Mouse (Mus musculus): Measurements from ENCODE around the gene Snrnp35. TPM values are rescaled to one million over a fixed set of nuclear protein-coding genes. Genes with fewer than 3 reads are reported as not detected.

Snrnp35 gene
- polyA plus RNA-seq, 1 experiment from 2014 or later: 26.2 TPM

DNA sequence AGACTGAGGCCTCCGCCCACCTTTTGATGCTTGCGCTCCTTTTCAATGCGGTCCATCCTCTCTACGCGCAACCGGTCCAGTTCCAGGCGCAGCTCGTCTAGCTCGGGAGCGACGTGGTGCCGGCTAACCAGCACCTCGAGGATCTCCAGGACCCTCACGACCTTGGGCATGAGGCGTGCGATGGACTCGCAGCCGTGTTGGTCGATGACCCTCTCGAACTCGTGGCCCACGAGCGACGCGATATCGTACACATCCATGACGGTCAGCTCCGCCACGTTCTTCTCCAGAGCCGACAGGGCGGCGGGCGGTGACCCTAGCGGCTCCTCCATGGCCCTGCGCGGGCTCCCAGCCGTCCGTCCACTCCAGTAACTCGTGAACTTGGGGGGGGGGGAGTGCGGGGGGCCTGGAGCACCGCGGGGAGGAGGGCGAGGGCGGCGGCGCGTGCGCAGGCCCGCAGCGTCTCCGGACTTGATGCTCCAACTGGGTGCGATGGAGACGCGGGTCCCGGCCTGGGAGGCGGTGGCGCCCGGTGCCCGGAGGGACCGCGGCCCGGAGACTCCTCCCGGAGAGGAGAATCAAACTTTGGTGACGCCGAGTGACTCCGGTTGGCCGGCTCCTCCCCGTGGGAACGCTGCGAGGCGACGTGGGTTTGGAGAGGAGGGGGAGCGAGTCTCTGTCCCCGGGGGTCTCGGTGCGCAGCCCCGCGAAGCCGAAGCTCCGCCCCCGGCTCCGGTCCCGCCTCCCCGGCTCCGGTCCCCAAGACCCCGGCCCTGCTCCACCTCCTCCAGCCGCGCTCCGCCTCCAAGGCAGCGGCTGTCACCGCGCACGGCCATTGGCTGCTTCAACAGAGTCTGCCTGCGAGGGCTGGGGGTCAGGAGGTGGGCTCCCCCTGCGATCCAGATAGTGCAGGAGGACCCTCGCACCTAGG is 48.0 kb downstream of the Snrnp35 start, which contains the start of gene Rilpl1:
Gene Rilpl1, minus strand, starts transcription at position 737 of the 928 bp plus-strand sequence.
- H3K4me1 ChIP-seq: peaks cover 36% of the 10 kb centered on the region
- H3K4me2 ChIP-seq (replicated peaks): peak within 1 kb of the TSS; percentile 75
- peak within 1 kb of the TSS; percentile 89 for H3K4me3 ChIP-seq
- WGBS: 1% methylated on average over 92 of the region's 96 CpGs
- no peaks in the 10 kb centered on the region for H3K36me3 ChIP-seq
- H3K9me3 ChIP-seq: no peaks in the 10 kb centered on the region
- H3K9ac ChIP-seq (replicated peaks): peak within 1 kb of the TSS; percentile 79
- peak within 1 kb of the TSS; percentile 82 for H3K27ac ChIP-seq (replicated peaks)
- 0 out of 2 replicates have a peak, but pooled peaks cover 3% of the 10 kb centered on the region for H3K27me3 ChIP-seq
- ATAC-seq (ENCODE audit: low FRiP score, low read depth): peak; percentile 95

- peak; percentile 72 for ATAC-seq (ENCODE audit: low FRiP score, low read depth)
- Histone ChIP-seq H3K4me3 (peak overlapping the region; percentile 89), H3K27ac (replicated peaks) (peak overlapping the region; percentile 82), H3K4me1 (peaks cover 37% of the 10 kb centered on the region), H3K9ac (replicated peaks) (peak overlapping the region; percentile 79), H3K27me3 (0 out of 2 replicates have a peak, but pooled peaks cover 3% of the 10 kb centered on the region), H3K4me2 (replicated peaks) (peak overlapping the region; percentile 75), H3K9me3 (no peaks in the 10 kb centered on the region), H3K36me3 (no peaks in the 10 kb centered on the region)
- WGBS: 13% methylated on average over 14 of the region's 14 CpGs
These were observed 48.6 kb downstream of the Snrnp35 start for GRCm38 (mm10) chr5:124531583-124531930.

DNA sequence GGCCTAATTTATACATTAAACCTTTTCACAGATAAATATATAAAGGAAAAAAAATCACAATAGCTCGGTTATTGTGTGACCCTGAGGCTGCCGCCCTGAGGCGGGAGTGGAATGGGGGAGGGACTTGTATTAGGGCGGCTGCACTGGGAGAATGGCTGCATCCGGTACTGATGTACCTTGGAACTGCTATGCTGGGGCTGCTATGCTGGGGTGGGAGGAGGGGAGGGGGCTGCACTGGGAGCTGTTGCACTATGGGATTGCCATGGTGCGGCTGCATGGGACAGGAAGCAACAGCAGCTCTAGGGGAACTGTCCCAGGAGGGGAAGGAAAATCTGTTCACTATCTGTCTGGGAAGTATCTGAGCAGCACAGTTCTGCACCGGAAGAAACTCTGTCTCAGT is 49.5 kb downstream of the Snrnp35 start:
- H3K9me3 ChIP-seq: no peaks in the 10 kb centered on the region
- no peak for ATAC-seq (ENCODE audit: low FRiP score, low read depth)
- no peak overlapping the region for H3K9ac ChIP-seq (replicated peaks)
- H3K36me3 ChIP-seq: no peaks in the 10 kb centered on the region
- H3K4me1 ChIP-seq: peaks cover 39% of the 10 kb centered on the region
- H3K4me2 ChIP-seq (replicated peaks): no peak overlapping the region
- no peak overlapping the region for H3K4me3 ChIP-seq
- no peak overlapping the region for H3K27ac ChIP-seq (replicated peaks)
- WGBS: 44% methylated on average over 7 of the region's 7 CpGs
- 0 out of 2 replicates have a peak, but pooled peaks cover 3% of the 10 kb centered on the region for H3K27me3 ChIP-seq

- Histone ChIP-seq H3K27ac (replicated peaks) (no peak overlapping the region), H3K9me3 (no peaks in the 10 kb centered on the region), H3K36me3 (no peaks in the 10 kb centered on the region), H3K4me1 (peaks cover 21% of the 10 kb centered on the region), H3K9ac (replicated peaks) (no peak overlapping the region), H3K4me2 (replicated peaks) (no peak overlapping the region), H3K27me3 (0 out of 2 replicates have a peak, but pooled peaks cover 3% of the 10 kb centered on the region), H3K4me3 (no peak overlapping the region)
- ATAC-seq (ENCODE audit: low FRiP score, low read depth): no peak
- WGBS: 71% methylated on average over 5 of the region's 5 CpGs
These were observed 52.1 kb downstream of the Snrnp35 start for GRCm38 (mm10) chr5:124535016-124535415.

GRCm38 (mm10) chr5:124536776-124537175 is 53.8 kb downstream of the Snrnp35 start:
- ATAC-seq (ENCODE audit: low FRiP score, low read depth): no peak
- peak overlapping the region; percentile 33 for H3K4me2 ChIP-seq (replicated peaks)
- no peak overlapping the region for H3K4me3 ChIP-seq
- H3K27me3 ChIP-seq: 0 out of 2 replicates have a peak, but pooled peaks cover 3% of the 10 kb centered on the region
- 2% methylated on average over 17 of the region's 17 CpGs for WGBS
- H3K27ac ChIP-seq (replicated peaks): 0 out of 2 replicates have a peak overlapping the region, but pooled peaks have one; percentile 10
- H3K36me3 ChIP-seq: no peaks in the 10 kb centered on the region
- H3K9ac ChIP-seq (replicated peaks): peak overlapping the region; percentile 26; the same call in 1 of the 2 replicates
- peaks cover 14% of the 10 kb centered on the region for H3K4me1 ChIP-seq
- H3K9me3 ChIP-seq: no peaks in the 10 kb centered on the region

GRCm38 (mm10) chr5:124538813-124539792 is 56.2 kb downstream of the Snrnp35 start:
- WGBS: 70% methylated on average over 16 of the region's 16 CpGs
- Histone ChIP-seq H3K4me2 (replicated peaks) (no peak overlapping the region), H3K4me1 (peaks cover 18% of the 10 kb centered on the region), H3K9ac (replicated peaks) (no peak overlapping the region), H3K27me3 (0 out of 2 replicates have a peak, but pooled peaks cover 3% of the 10 kb centered on the region), H3K36me3 (peaks cover 7% of the 10 kb centered on the region), H3K9me3 (no peaks in the 10 kb centered on the region), H3K27ac (replicated peaks) (no peak overlapping the region), H3K4me3 (no peak overlapping the region)
- ATAC-seq (ENCODE audit: low FRiP score, low read depth): no peak

- Histone ChIP-seq H3K27me3 (0 out of 2 replicates have a peak, but pooled peaks cover 2% of the 10 kb centered on the region), H3K36me3 (peaks cover 15% of the 10 kb centered on the region), H3K9me3 (no peaks in the 10 kb centered on the region), H3K27ac (replicated peaks) (peak overlapping the region; percentile 58), H3K4me3 (peak overlapping the region; percentile 98), H3K9ac (replicated peaks) (no peak overlapping the region), H3K4me1 (peaks cover 18% of the 10 kb centered on the region), H3K4me2 (replicated peaks) (peak overlapping the region; percentile 42)
- ATAC-seq (ENCODE audit: low FRiP score, low read depth): no peak
- 77% methylated on average over 4 of the region's 4 CpGs for WGBS
These were observed 57.0 kb downstream of the Snrnp35 start for GRCm38 (mm10) chr5:124539905-124540304.

- Histone ChIP-seq H3K9me3 (no peaks in the 10 kb centered on the region), H3K4me2 (replicated peaks) (peak within 1 kb of the TSS; percentile 76), H3K4me3 (peak within 1 kb of the TSS; percentile 98), H3K9ac (replicated peaks) (peak within 1 kb of the TSS; percentile 90), H3K36me3 (peaks cover 20% of the 10 kb centered on the region), H3K27me3 (no peaks in the 10 kb centered on the region), H3K27ac (replicated peaks) (peak within 1 kb of the TSS; percentile 68), H3K4me1 (peaks cover 18% of the 10 kb centered on the region)
- peak; percentile 97 for ATAC-seq (ENCODE audit: low FRiP score, low read depth)
- under 1% methylated on average over 32 of the region's 35 CpGs for WGBS
These were observed 57.5 kb downstream of the Snrnp35 start, which contains the start of gene Tmed2 for GRCm38 (mm10) chr5:124540383-124540786. TSS of gene Tmed2 (plus strand) at chr5:124540695.

Other genes starting within 250 kb of the Snrnp35 start
- 6.0 and 7.2 TPM in 2 replicates for gene Pitpnm2, start 233.4 kb upstream of the Snrnp35 start, polyA plus RNA-seq (2016; fragmentation: Nextera tagmentation; extraction: Ambion mirVana)
- 18.1 and 19.6 TPM in 2 replicates for gene Mphosph9, start 155.2 kb upstream of the Snrnp35 start, polyA plus RNA-seq (2016; fragmentation: Nextera tagmentation; extraction: Ambion mirVana)
- gene 2810006K23Rik, start 155.0 kb upstream of the Snrnp35 start, polyA plus RNA-seq (2016; fragmentation: Nextera tagmentation; extraction: Ambion mirVana): 22.8 and 23.7 TPM in 2 replicates
- gene Cdk2ap1, start 120.1 kb upstream of the Snrnp35 start, polyA plus RNA-seq (2016; fragmentation: Nextera tagmentation; extraction: Ambion mirVana): 107 and 111 TPM in 2 replicates
- gene Sbno1, start 57.1 kb upstream of the Snrnp35 start, polyA plus RNA-seq (2016; fragmentation: Nextera tagmentation; extraction: Ambion mirVana): 110 and 111 TPM in 2 replicates
- 48.5 and 52.8 TPM in 2 replicates for gene Kmt5a, start 43.2 kb upstream of the Snrnp35 start, polyA plus RNA-seq (2016; fragmentation: Nextera tagmentation; extraction: Ambion mirVana)
- gene Rilpl2, start 4.8 kb upstream of the Snrnp35 start, polyA plus RNA-seq (2016; fragmentation: Nextera tagmentation; extraction: Ambion mirVana): 19.0 and 20.3 TPM in 2 replicates
- gene Rilpl1, start 48.3 kb downstream of the Snrnp35 start, polyA plus RNA-seq (2016; fragmentation: Nextera tagmentation; extraction: Ambion mirVana): 17.0 and 17.6 TPM in 2 replicates
- 376 and 388 TPM in 2 replicates for gene Tmed2, start 57.6 kb downstream of the Snrnp35 start, polyA plus RNA-seq (2016; fragmentation: Nextera tagmentation; extraction: Ambion mirVana)
- 21.0 and 22.0 TPM in 2 replicates for gene Ddx55, start 69.7 kb downstream of the Snrnp35 start, polyA plus RNA-seq (2016; fragmentation: Nextera tagmentation; extraction: Ambion mirVana)
- 71.2 and 75.7 TPM in 2 replicates for gene Eif2b1, start 96.0 kb downstream of the Snrnp35 start, polyA plus RNA-seq (2016; fragmentation: Nextera tagmentation; extraction: Ambion mirVana)
- gene Gtf2h3, start 96.0 kb downstream of the Snrnp35 start, polyA plus RNA-seq (2016; fragmentation: Nextera tagmentation; extraction: Ambion mirVana): 72.4 and 74.3 TPM in 2 replicates
- gene Atp6v0a2, start 145.4 kb downstream of the Snrnp35 start, polyA plus RNA-seq (2016; fragmentation: Nextera tagmentation; extraction: Ambion mirVana): 50.3 and 59.6 TPM in 2 replicates
- 0.09 and 0.14 TPM in 2 replicates for gene Dnah10, start 242.0 kb downstream of the Snrnp35 start, polyA plus RNA-seq (2016; fragmentation: Nextera tagmentation; extraction: Ambion mirVana)